Mouse (Mus musculus): ENCODE results near the gene Ptp4a2.
"Not testable (repeated sequence)": the region's sequence is repeated elsewhere in the genome, so short reads cannot be mapped to it uniquely, and the experiment has no call there.

The Ptp4a2 gene

GRCm38 (mm10) chr4:129851861-129852260 lies 40.8 kb downstream of the Ptp4a2 start:
- no peak for DNase-seq (ENCODE audit: low spot score)

GRCm38 (mm10) chr4:129853053-129853452 lies 42.0 kb downstream of the Ptp4a2 start:
- DNase-seq (ENCODE audit: low spot score): no peak

GRCm38 (mm10) chr4:129853996-129854395 lies 43.0 kb downstream of the Ptp4a2 start:
- DNase-seq (ENCODE audit: low spot score): no peak

- DNase-seq (ENCODE audit: low spot score): no peak
Measured at GRCm38 (mm10) chr4:129854615-129855014, 43.6 kb downstream of the Ptp4a2 start.

- DNase-seq (ENCODE audit: low spot score): no peak
Measured at GRCm38 (mm10) chr4:129855051-129855970, 44.3 kb downstream of the Ptp4a2 start.

GRCm38 (mm10) chr4:129860456-129860855 lies 49.4 kb downstream of the Ptp4a2 start:
- no peak for DNase-seq (ENCODE audit: low spot score)

GRCm38 (mm10) chr4:129861400-129861799 lies 50.4 kb downstream of the Ptp4a2 start:
- no peak for DNase-seq (ENCODE audit: low spot score)

GRCm38 (mm10) chr4:129862357-129862756 lies 51.3 kb downstream of the Ptp4a2 start:
- DNase-seq (ENCODE audit: low spot score): no peak

- DNase-seq (ENCODE audit: low spot score): not testable (repeated sequence)
Measured at GRCm38 (mm10) chr4:129866171-129866570, 55.2 kb downstream of the Ptp4a2 start.

GRCm38 (mm10) chr4:129868211-129868610 lies 57.2 kb downstream of the Ptp4a2 start:
- DNase-seq (ENCODE audit: low spot score): no peak

GRCm38 (mm10) chr4:129870483-129870882 lies 59.5 kb downstream of the Ptp4a2 start:
- no peak for DNase-seq (ENCODE audit: low spot score)

- DNase-seq (ENCODE audit: low spot score): no peak
Measured at GRCm38 (mm10) chr4:129872376-129872922, 61.4 kb downstream of the Ptp4a2 start.

- DNase-seq (ENCODE audit: low spot score): no peak
Measured at GRCm38 (mm10) chr4:129874805-129875204, 63.8 kb downstream of the Ptp4a2 start.

GRCm38 (mm10) chr4:129875406-129875805 lies 64.4 kb downstream of the Ptp4a2 start:
- DNase-seq (ENCODE audit: low spot score): no peak

- no peak for DNase-seq (ENCODE audit: low spot score)
Measured at GRCm38 (mm10) chr4:129876831-129877764, 66.1 kb downstream of the Ptp4a2 start.

- no peak for DNase-seq (ENCODE audit: low spot score)
Measured at GRCm38 (mm10) chr4:129877967-129878655, 67.1 kb downstream of the Ptp4a2 start.

GRCm38 (mm10) chr4:129878656-129879145 lies 67.7 kb downstream of the Ptp4a2 start:
- DNase-seq (ENCODE audit: low spot score): no peak

GRCm38 (mm10) chr4:129879206-129879780 lies 68.3 kb downstream of the Ptp4a2 start:
- no peak for DNase-seq (ENCODE audit: low spot score)

- DNase-seq (ENCODE audit: low spot score): no peak
Measured at GRCm38 (mm10) chr4:129880615-129881014, 69.6 kb downstream of the Ptp4a2 start.

GRCm38 (mm10) chr4:129881661-129882060 lies 70.6 kb downstream of the Ptp4a2 start:
- DNase-seq (ENCODE audit: low spot score): no peak

Measured in urinary bladder, postnatal 10 days (tissue).